Mouse (Mus musculus): Measurements from ENCODE around the gene Synpr.

DNA sequence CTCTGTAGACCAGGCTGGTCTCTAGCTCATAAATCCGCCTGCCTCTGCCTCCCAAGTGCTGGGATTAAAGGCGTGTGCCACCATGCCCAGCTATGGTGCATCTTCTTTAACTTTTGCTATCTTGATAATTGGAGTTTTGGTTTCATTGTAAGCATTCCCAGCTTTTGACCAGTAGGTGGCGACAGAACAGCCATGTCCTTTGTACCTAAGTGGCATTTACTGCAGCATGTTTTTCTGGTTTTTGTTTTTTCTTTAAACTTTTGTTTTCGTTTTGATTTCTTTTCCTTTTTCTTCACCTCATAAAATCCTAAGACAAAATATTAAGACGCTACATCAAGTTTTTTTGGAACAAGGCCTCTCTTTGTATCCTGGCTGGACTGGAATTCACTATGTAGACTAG, 69.6 kb downstream of the Synpr start:
- TF ChIP-seq POLR2A (IDR thresholded peaks at IDR 0.05; ENCODE audit: extremely low read depth, insufficient read depth, low read length) (no peak), CTCF (IDR thresholded peaks at IDR 0.05; ENCODE audit: extremely low read depth, insufficient read depth, low read length) (peak; percentile 58; the same call in 1 of the 2 replicates)

Data from cortical plate, adult 2 months (tissue).